Mouse (Mus musculus): Measurements from ENCODE around the gene Chat.
"Not testable (repeated sequence)": the region's sequence is repeated elsewhere in the genome, so short reads cannot be mapped to it uniquely, and the experiment has no call there.

Chat gene

DNA sequence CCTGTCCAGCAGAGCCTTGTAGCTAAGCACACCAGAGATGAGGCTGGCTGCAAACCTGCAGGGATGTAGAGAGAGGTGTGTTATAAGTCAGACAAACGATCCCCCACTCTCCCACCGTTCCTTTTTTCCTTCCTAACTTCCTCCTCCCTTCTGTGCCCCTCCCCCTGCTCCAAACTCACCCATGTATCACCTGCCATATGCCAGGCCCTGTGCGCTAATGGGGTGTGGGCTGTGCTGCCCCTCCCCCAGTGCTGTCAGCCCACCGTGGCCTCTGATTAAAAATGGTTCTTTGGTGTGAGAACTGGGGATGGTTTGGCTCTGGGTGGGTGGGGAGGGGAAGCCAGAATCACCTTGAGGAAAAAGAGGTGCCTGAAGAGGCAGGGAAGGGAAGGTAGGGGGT lies 13.2 kb downstream of the Chat start:
- DNase-seq: no peak

DNA sequence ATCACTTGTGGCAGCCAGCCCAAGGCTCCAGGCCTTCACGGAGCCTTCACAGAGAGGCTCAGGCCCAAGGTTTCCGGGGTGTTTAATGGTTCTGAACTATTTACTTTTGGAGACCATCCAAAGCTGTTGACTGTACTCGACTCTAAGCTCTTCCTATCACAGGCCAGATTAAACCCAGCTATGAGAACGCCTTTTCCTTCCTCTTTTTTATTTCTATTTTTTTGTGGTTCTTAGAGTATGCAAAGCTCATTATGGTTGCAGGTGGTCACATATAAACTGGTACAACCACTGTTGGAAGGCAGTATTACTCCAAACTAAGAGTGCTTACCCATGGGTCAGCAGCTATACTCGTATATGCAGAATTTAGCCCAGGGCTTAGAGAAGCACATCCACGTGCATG lies 18.8 kb downstream of the Chat start:
- DNase-seq: no peak

DNA sequence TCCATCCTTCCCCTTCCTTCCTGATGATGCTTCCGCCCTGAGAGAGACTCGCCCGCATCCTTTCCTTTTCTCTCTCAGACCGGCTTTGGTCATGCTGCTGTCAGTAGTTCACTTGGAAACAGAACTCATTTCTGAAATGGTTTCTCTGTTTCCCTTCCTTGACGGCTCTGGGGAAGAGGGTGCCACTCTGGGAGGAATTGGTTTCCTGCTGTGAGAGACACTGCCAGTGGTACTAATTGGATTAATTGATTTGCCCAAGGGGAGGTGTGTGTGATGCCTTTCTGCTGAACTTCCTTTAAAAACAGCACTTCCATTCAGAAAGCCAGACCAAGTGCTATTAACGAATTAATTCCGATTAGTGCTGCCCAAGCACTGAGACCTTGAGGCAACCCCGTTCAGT lies 22.3 kb downstream of the Chat start:
- no peak for DNase-seq

DNA sequence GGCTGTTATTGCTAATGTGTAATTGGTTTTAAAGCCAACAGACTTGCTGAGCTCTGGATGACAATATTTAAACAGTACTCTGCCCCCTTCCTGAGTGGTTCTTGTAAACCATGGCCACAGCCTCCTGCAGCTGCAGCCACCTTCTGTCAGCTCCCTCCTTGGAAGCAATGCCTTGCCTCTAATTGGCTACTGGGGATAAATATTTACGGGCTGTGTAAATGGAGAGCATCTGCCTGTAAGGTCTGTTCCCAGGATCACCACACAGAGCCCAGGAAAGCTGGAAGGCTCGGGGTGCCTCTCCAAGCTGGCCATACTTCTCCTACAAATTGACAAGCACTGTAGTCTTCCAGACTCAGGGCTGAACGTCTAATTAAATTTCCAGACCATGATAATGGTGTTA lies 26.0 kb downstream of the Chat start:
- DNase-seq: no peak

- no peak for DNase-seq
These were observed 26.5 kb downstream of the Chat start for GRCm38 (mm10) chr14:32439316-32439715.

DNA sequence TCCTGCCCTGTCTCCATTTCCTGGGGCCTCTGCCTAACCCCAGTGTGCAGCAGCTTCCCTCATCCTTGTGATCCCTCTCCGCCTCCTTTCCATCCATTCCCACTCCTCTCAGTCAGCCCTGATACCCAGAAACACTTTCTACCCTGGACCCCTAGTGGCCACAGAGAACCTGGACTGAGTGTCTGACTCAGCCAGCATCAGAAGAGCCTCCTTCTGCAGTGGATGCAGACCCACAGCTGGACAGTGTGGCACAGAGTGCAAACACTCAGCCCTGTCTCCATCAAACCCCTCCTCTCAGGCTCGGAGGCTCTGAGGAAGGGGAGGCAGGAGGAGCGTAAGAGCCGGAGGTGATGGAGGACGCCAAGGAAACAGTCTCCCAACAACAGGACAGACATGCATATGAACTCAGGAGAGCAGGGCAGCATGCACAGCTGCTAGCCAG lies 28.4 kb downstream of the Chat start:
- no peak for DNase-seq

GRCm38 (mm10) chr14:32429030-32429602 lies 36.7 kb downstream of the Chat start:
- DNase-seq: no peak

- no peak for DNase-seq
These were observed 41.8 kb downstream of the Chat start for GRCm38 (mm10) chr14:32423946-32424345.

DNA sequence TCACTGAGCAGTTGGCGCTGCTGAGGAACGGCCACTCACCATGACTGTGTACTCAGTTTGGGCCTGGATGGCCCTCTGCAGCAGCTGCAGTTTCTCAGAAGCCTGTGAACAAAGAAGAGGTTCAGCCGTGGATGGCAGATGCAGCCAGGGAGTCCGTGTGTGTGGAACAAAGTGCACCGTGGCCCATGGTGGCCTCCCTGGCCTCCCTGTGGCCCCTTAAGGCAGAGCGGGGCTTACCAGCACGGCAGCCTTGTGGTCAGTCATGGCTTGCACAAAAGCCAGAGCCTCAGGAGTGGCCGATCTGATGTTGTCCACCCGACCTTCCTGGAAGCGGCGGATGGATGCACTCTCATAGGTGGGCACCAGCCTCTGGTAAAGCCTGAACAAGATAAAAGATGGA lies 47.0 kb downstream of the Chat start:
- no peak for DNase-seq

DNA sequence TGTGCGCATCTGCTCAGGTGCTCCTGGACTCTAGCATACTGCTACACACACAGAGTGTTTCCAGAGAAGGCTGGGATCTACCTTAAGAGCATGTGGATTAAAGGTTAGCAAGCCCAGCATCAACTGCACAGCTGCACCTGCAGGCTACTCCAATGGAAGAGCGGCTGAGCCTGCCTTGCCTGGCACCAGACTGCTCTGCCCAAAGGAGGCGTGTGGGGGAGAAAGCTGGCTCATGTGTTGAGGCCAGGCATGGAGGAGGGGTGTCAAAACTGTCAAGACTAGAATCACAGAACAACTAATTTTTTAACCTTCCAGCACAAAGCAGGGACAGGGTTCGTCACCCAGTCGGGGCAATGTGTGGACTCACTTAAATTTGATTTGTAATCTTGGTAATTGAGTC lies 53.7 kb downstream of the Chat start:
- no peak for DNase-seq

DNA sequence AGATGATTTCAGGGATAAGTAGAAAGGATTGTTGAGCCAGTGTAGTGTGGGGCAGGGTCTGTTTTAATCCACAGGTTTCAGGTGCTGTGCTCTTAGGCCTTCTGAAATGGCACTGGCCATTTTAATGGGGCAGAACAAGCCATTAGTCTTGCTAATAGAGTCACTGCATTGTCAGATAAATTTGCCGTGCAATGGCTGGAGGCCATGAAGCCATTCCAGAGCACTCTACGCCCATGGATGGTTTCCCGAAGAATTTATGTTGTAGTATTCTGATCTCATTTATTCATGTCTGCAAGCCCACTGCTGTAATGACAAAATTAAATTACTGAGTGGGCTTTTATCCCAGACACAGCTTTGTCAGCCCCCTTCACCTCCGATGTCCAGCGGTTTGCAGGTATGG lies 55.7 kb downstream of the Chat start:
- DNase-seq: no peak

GRCm38 (mm10) chr14:32405399-32405798 lies 60.4 kb downstream of the Chat start:
- not testable (repeated sequence) for DNase-seq

DNA sequence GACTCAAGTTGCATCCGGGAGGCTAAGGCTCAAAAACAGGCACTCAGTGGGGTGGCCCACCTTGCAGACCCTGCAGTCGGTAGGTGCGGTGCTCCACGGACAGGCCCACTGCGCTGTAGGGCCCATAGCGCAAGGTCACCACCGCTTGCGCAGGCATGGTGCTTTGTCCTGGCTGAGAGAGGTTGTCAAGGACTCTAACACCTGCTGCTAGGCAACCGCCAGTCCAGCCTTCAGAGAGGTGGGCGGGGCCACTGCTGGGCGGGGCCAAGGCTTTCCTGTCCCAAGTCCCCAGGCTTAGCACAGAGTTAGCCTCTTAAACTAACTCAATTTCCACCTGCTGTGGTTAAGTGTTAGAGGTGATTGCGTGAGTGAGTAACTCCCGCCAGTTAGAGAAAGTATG lies 77.6 kb downstream of the Chat start, which contains the start of gene 1700024G13Rik:
1700024G13Rik (minus strand) TSS at position 196 of the 400 bp plus-strand sequence.
- peak; percentile 73 to 83 for DNase-seq

- DNase-seq: no peak
These were observed 84.2 kb downstream of the Chat start for GRCm38 (mm10) chr14:32381619-32382018.

- DNase-seq: no peak
These were observed 84.7 kb downstream of the Chat start for GRCm38 (mm10) chr14:32381066-32381465.

- peak in 1 of 2 experiments; percentile 2 for DNase-seq
These were observed 85.7 kb downstream of the Chat start for GRCm38 (mm10) chr14:32380099-32380480.

- DNase-seq: no peak
These were observed 86.2 kb downstream of the Chat start for GRCm38 (mm10) chr14:32379395-32380098.

- DNase-seq: no peak
These were observed 93.3 kb downstream of the Chat start for GRCm38 (mm10) chr14:32372510-32372909.

DNA sequence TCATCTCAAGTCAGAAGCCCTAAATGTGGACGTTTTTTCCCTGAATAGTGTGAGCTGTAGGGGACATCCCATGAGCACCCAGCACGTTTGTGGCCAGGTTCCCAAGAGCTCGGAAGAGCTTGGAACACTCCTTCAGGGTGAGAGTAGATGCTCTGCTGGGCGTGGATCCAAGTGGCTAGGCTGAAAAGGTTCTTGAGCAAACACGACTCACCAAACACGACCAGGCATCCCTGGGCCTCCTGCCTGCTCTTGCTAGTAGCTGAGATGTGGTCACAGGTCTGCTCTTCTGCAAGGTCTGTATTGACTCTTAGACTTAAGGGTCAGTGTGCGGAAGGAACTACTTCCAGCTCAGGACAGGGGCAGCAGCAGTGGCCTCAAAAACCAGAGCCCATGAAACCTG lies 96.0 kb downstream of the Chat start:
- no peak for DNase-seq

GRCm38 (mm10) chr14:32364359-32364758 lies 101.4 kb downstream of the Chat start:
- no peak for DNase-seq
